Mouse (Mus musculus) cerebellum, adult 11-12 months (tissue): ENCODE results near the gene Zfp811.

ENCODE experiments used
- DNase-seq: peaks from one replicate; pipeline ENCODE4 v3.0.0; 2022

The Zfp811 gene

DNA sequence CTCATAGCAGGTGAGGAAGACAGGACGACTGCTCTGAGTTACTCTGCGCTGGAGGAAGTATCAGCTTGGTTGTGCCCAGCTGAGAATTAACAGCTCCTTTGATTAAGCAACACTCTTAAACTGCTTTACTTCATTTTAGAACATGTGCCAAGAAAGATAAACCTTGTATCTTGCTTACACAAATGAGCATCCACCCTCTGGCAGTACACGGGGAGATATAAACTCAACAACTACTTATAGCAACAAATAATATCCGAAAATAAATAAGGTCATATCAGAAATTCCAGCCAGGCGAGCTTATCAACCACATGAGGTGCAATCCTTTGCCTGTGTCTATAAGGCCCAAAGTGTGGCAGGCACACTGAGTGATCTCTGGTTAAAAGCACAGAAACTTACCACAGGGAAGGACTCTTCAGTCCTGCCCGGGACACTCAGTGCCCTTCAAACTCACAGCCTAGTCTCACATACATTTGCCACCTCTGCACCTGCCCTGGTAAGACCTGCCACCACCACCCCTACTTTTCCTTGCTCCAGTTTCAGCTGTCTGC is 56.8 kb downstream of the Zfp811 start:
- no peak for DNase-seq

DNA sequence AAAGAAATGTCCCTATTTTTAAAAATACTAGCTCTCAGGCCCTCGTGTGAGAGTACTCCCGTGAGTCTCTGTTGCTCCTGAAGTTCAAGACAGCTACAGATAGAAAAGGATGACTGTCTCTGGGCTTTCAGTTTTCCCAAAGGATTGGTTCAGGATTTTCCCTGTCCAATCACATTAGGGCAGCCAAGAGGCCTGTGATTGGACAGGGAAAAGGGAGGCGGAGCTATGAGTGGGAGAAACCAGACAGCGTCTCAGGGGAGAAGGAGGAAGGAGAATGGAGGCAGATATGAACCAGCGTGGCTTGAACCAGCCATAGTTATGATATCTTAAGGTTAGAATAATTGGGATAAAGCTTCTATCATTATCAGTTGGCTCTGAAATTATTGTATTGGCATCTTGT is 59.1 kb downstream of the Zfp811 start:
- no peak for DNase-seq
